Mouse (Mus musculus) lung, adult 2 months (tissue): ENCODE measurements around the gene Il4. TPM values are rescaled to one million over a fixed set of nuclear protein-coding genes. Genes with fewer than 3 reads are reported as not detected.
"Not testable (repeated sequence)": the region's sequence is repeated elsewhere in the genome, so short reads cannot be mapped to it uniquely, and the experiment has no call there.

ENCODE experiments used
- DNase-seq: peaks from one replicate; pipeline ENCODE4 v3.0.0; 2022
- H3K4me1 ChIP-seq: fragments of 200-500 bp; 2 replicates; pipeline ENCODE4 v1.6.1; 2011; ENCODE audit warnings: low read length; ENCODE audit not compliant: control insufficient read depth, insufficient read depth
- H3K4me3 ChIP-seq: fragments of 200-500 bp; replicated peaks from 2 replicates; pipeline ENCODE3; 2011; ENCODE audit warnings: low read depth, mild to moderate bottlenecking, control low read depth, low read length; ENCODE audit errors: extremely low read depth
- CTCF ChIP-seq: fragments of 200-500 bp; IDR thresholded peaks from 2 replicates; pipeline ENCODE4 v1.5.1; 2011; ENCODE audit warnings: mild to moderate bottlenecking, low read length, control low read depth; ENCODE audit not compliant: insufficient read depth
- POLR2A ChIP-seq: fragments of 200-500 bp; IDR thresholded peaks from 2 replicates; pipeline ENCODE4 v1.6.1; 2011; ENCODE audit warnings: low read depth, mild to moderate bottlenecking, control low read depth, low read length, borderline replicate concordance; ENCODE audit errors: extremely low read depth
- whole genome bisulfite sequencing: fragments of 180-500 bp; shearing (Covaris S2); methylation state at CpG from one replicate; pipeline ENCODE4 v1.1.7; 2018; 5-methylcytosine and 5-hydroxymethylcytosine counted together
- polyA plus RNA-seq: library from polyadenylated mRNA; depleted of rRNA; stranded (reverse); fragments of >200 nt; gene quantifications from 2 replicates; pipeline ENCODE4 v1.2.3, GENCODE M21; 2012; rRNA removed

Il4 gene
- polyA plus RNA-seq, 1 experiment, result not detected

- no peaks in the 10 kb centered on the region for H3K4me1 ChIP-seq
- no peak overlapping the region for H3K4me3 ChIP-seq
- 59% methylated on average over 3 of the region's 3 CpGs for WGBS
- no peak for DNase-seq
- TF ChIP-seq POLR2A (no peak), CTCF (no peak)
These were observed 33.6 kb downstream of the Il4 start for GRCm38 (mm10) chr11:53584849-53585248.

- WGBS, result 70% methylated on average over 10 of the region's 10 CpGs
- Histone ChIP-seq H3K4me1 (no peaks in the 10 kb centered on the region), H3K4me3 (no peak overlapping the region)
- DNase-seq, result no peak
- TF ChIP-seq POLR2A (no peak), CTCF (peak; percentile 33; the same call in 1 of the 2 replicates)
These were observed 35.3 kb downstream of the Il4 start for GRCm38 (mm10) chr11:53583151-53583550.

GRCm38 (mm10) chr11:53580562-53580961 is 37.9 kb downstream of the Il4 start:
- no peak overlapping the region for H3K4me3 ChIP-seq
- TF ChIP-seq POLR2A (no peak), CTCF (no peak)
- no peak for DNase-seq
- H3K4me1 ChIP-seq, result no peaks in the 10 kb centered on the region
- over 99% methylated on average over 3 of the region's 3 CpGs for WGBS

- peak; percentile 95 for DNase-seq
- 1% methylated on average over 69 of the region's 69 CpGs for WGBS
- peak within 1 kb of the TSS; percentile 97 for H3K4me3 ChIP-seq
- H3K4me1 ChIP-seq, result 0 out of 2 replicates have a peak, but pooled peaks cover 2% of the 10 kb centered on the region
- TF ChIP-seq POLR2A (peak; percentile 73; the same call in 1 of the 2 replicates), CTCF (no peak)
These were observed 51.0 kb downstream of the Il4 start, which contains the start of gene Kif3a for GRCm38 (mm10) chr11:53567224-53568014. Gene Kif3a (plus strand): TSS chr11:53567379.

GRCm38 (mm10) chr11:53566646-53567045 is 51.8 kb downstream of the Il4 start:
- TF ChIP-seq CTCF, result no peak
- no peak for TF ChIP-seq POLR2A
- DNase-seq, result no peak
- 76% methylated on average over 4 of the region's 4 CpGs for WGBS
- 0 out of 2 replicates have a peak, but pooled peaks cover 2% of the 10 kb centered on the region for H3K4me1 ChIP-seq
- no peak overlapping the region for H3K4me3 ChIP-seq

- TF ChIP-seq POLR2A (no peak), CTCF (no peak)
- DNase-seq, result no peak
- Histone ChIP-seq H3K4me3 (no peak overlapping the region), H3K4me1 (no peaks in the 10 kb centered on the region)
- 71% methylated on average over 2 of the region's 2 CpGs for WGBS
These were observed 56.5 kb downstream of the Il4 start for GRCm38 (mm10) chr11:53561986-53562385.

- DNase-seq, H3K4me1 ChIP-seq, H3K4me3 ChIP-seq: not testable (repeated sequence)
- 34% methylated on average over 2 of the region's 3 CpGs for WGBS
These were observed 58.5 kb downstream of the Il4 start for GRCm38 (mm10) chr11:53559980-53560379.

GRCm38 (mm10) chr11:53557992-53558391 is 60.5 kb downstream of the Il4 start:
- 97% methylated on average over 1 of the region's 3 CpGs for WGBS
- H3K4me3 ChIP-seq, DNase-seq, H3K4me1 ChIP-seq: not testable (repeated sequence)

- H3K4me1 ChIP-seq, DNase-seq, H3K4me3 ChIP-seq: not testable (repeated sequence)
- WGBS, result 91% methylated on average over 9 of the region's 20 CpGs
These were observed 61.9 kb downstream of the Il4 start for GRCm38 (mm10) chr11:53556529-53556928.

Other genes starting within 250 kb of the Il4 start
- not detected in 2 replicates for gene Leap2, start 195.5 kb downstream of the Il4 start, polyA plus RNA-seq
- gene Uqcrq, start 187.8 kb downstream of the Il4 start, polyA plus RNA-seq, result 238 and 276 TPM in 2 replicates
- gene Gdf9, start 187.6 kb downstream of the Il4 start, polyA plus RNA-seq, result 0.83 and 0.97 TPM in 2 replicates
- gene Gm10447, start 161.6 kb downstream of the Il4 start, polyA plus RNA-seq, result 0.25 TPM in 2 replicates
- 3.0 and 3.2 TPM in 2 replicates for gene Shroom1, start 161.5 kb downstream of the Il4 start, polyA plus RNA-seq
- gene Gm9837, start 148.2 kb downstream of the Il4 start, polyA plus RNA-seq, result not detected in 2 replicates
- not detected in 2 replicates for gene Gm9945, start 138.5 kb downstream of the Il4 start, polyA plus RNA-seq
- 0.86 and 0.98 TPM in 2 replicates for gene Sowaha, start 138.4 kb downstream of the Il4 start, polyA plus RNA-seq
- 40.8 and 49.5 TPM in 2 replicates for gene Sept8, start 99.4 kb downstream of the Il4 start, polyA plus RNA-seq
- 5.4 and 8.5 TPM in 2 replicates for gene Kif3a, start 51.3 kb downstream of the Il4 start, polyA plus RNA-seq
- not detected in 2 replicates for gene Il13, start 16.0 kb upstream of the Il4 start, polyA plus RNA-seq
- gene Rad50, start 88.7 kb upstream of the Il4 start, polyA plus RNA-seq, result 4.3 and 6.7 TPM in 2 replicates
- gene Il5, start 102.1 kb upstream of the Il4 start, polyA plus RNA-seq, result 0.07 and 0.14 TPM in 2 replicates
- 130 and 190 TPM in 2 replicates for gene Irf1, start 151.3 kb upstream of the Il4 start, polyA plus RNA-seq
- 4.6 and 4.7 TPM in 2 replicates for gene Gm17334, start 154.5 kb upstream of the Il4 start, polyA plus RNA-seq
- gene Gm12216, start 240.6 kb upstream of the Il4 start, polyA plus RNA-seq, result 19.8 and 28.7 TPM in 2 replicates